Mouse (Mus musculus): ENCODE results near the gene Hjurp.

DNA sequence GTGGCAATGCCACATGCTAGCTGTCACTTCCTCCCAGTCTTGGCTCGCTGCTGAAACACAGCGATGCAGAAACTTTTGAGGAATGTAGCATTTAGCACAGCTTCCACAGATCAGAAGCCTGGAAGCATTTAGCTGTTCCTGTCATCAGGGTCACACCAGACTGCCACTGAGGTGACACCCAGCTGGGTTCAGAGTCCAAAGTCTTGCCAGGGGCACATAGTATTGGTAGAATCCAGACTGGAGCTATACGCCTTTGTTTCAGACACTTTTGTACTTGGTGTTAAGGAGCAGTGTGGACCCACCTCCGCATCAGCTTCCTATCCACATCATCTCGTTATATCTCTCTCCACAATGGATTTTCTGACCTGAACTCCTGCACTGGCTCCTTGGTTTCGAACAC, 23.9 kb downstream of the Hjurp start:
- TF ChIP-seq CTCF (IDR thresholded peaks at IDR 0.05; ENCODE audit: low read depth, low read length) (no peak), GATA1 (IDR thresholded peaks at IDR 0.05; ENCODE audit: borderline replicate concordance, low read length) (no peak), POLR2AphosphoS5 (IDR thresholded peaks at IDR 0.05; ENCODE audit: insufficient replicate concordance, low read depth, low read length) (no peak)
